Mouse (Mus musculus): ENCODE results near the gene Cgref1. TPM values are rescaled to one million over a fixed set of nuclear protein-coding genes. Genes with fewer than 3 reads are reported as not detected.

Cgref1 gene
- 62.4 and 71.4 TPM in 2 replicates for polyA plus RNA-seq (2014; fragmentation: Nextera tagmentation; extraction: Ambion mirVana)

GRCm38 (mm10) chr5:30944956-30945781 lies at the start of gene Cgref1:
Gene Cgref1 (minus strand): TSS chr5:30945591.
- Histone ChIP-seq H3K9ac (peak within 1 kb of the TSS; percentile 69), H3K36me3 (replicated peaks; ENCODE audit: control insufficient read depth, insufficient read depth) (no peaks in the 10 kb centered on the region), H3K9me3 (ENCODE audit: control insufficient read depth, low read length) (no peaks in the 10 kb centered on the region), H3K4me1 (replicated peaks; ENCODE audit: control insufficient read depth, insufficient read depth, low read length) (peaks cover 8% of the 10 kb centered on the region), H3K4me3 (replicated peaks; ENCODE audit: low read length) (peak within 1 kb of the TSS; percentile 53), H3K27ac (0 out of 2 replicates have a peak within 1 kb of the TSS, but pooled peaks have one; percentile 6), H3K27me3 (ENCODE audit: control insufficient read depth, insufficient read depth, low read length) (no peaks in the 10 kb centered on the region), H3K4me2 (replicated peaks) (peak within 1 kb of the TSS; percentile 76)
- WGBS: 5% methylated on average over 44 of the region's 44 CpGs
- ATAC-seq (ENCODE audit: low FRiP score) (peak; percentile 63), DNase-seq (ENCODE audit: low spot score) (peak; percentile 69)

- ATAC-seq (ENCODE audit: low FRiP score): no peak
- no peaks in the 10 kb centered on the region for H3K4me1 ChIP-seq (replicated peaks; ENCODE audit: control insufficient read depth, insufficient read depth, low read length)
- DNase-seq (ENCODE audit: low spot score): no peak
- 71% methylated on average over 3 of the region's 3 CpGs for WGBS
- H3K4me2 ChIP-seq (replicated peaks): no peak overlapping the region
- H3K9me3 ChIP-seq (ENCODE audit: control insufficient read depth, low read length): no peaks in the 10 kb centered on the region
- H3K9ac ChIP-seq: no peak overlapping the region
- H3K36me3 ChIP-seq (replicated peaks; ENCODE audit: control insufficient read depth, insufficient read depth): no peaks in the 10 kb centered on the region
- no peak overlapping the region for H3K27ac ChIP-seq
- no peak overlapping the region for H3K4me3 ChIP-seq (replicated peaks; ENCODE audit: low read length)
- H3K27me3 ChIP-seq (ENCODE audit: control insufficient read depth, insufficient read depth, low read length): no peaks in the 10 kb centered on the region
Observed at GRCm38 (mm10) chr5:30994074-30994473, 48.7 kb upstream of the Cgref1 start.

GRCm38 (mm10) chr5:30992980-30993676 lies 47.7 kb upstream of the Cgref1 start:
- no peak for DNase-seq (ENCODE audit: low spot score)
- H3K4me2 ChIP-seq (replicated peaks): no peak overlapping the region

GRCm38 (mm10) chr5:30982357-30982756 lies 37.0 kb upstream of the Cgref1 start:
- no peaks in the 10 kb centered on the region for H3K4me1 ChIP-seq (replicated peaks; ENCODE audit: control insufficient read depth, insufficient read depth, low read length)
- 24% methylated on average over 2 of the region's 2 CpGs for WGBS
- H3K4me2 ChIP-seq (replicated peaks): no peak overlapping the region
- no peak overlapping the region for H3K4me3 ChIP-seq (replicated peaks; ENCODE audit: low read length)
- DNase-seq (ENCODE audit: low spot score) (peak; percentile 53), ATAC-seq (ENCODE audit: low FRiP score) (no peak)
- no peak overlapping the region for H3K9ac ChIP-seq
- H3K9me3 ChIP-seq (ENCODE audit: control insufficient read depth, low read length): no peaks in the 10 kb centered on the region
- H3K27me3 ChIP-seq (ENCODE audit: control insufficient read depth, insufficient read depth, low read length): no peaks in the 10 kb centered on the region
- no peaks in the 10 kb centered on the region for H3K36me3 ChIP-seq (replicated peaks; ENCODE audit: control insufficient read depth, insufficient read depth)
- no peak overlapping the region for H3K27ac ChIP-seq

More at GRCm38 (mm10) chr5:30992980-30993676, 47.7 kb upstream of the Cgref1 start:
- Histone ChIP-seq H3K4me1 (replicated peaks; ENCODE audit: control insufficient read depth, insufficient read depth, low read length) (no peaks in the 10 kb centered on the region), H3K4me3 (replicated peaks; ENCODE audit: low read length) (no peak overlapping the region), H3K9ac (no peak overlapping the region), H3K36me3 (replicated peaks; ENCODE audit: control insufficient read depth, insufficient read depth) (no peaks in the 10 kb centered on the region), H3K9me3 (ENCODE audit: control insufficient read depth, low read length) (no peaks in the 10 kb centered on the region), H3K27me3 (ENCODE audit: control insufficient read depth, insufficient read depth, low read length) (no peaks in the 10 kb centered on the region), H3K27ac (no peak overlapping the region)
- ATAC-seq (ENCODE audit: low FRiP score): no peak
- 71% methylated on average over 5 of the region's 5 CpGs for WGBS

- Histone ChIP-seq H3K9me3 (ENCODE audit: control insufficient read depth, low read length) (no peaks in the 10 kb centered on the region), H3K4me1 (replicated peaks; ENCODE audit: control insufficient read depth, insufficient read depth, low read length) (no peaks in the 10 kb centered on the region), H3K4me2 (replicated peaks) (no peak overlapping the region), H3K27ac (no peak overlapping the region), H3K36me3 (replicated peaks; ENCODE audit: control insufficient read depth, insufficient read depth) (no peaks in the 10 kb centered on the region), H3K9ac (no peak overlapping the region), H3K4me3 (replicated peaks; ENCODE audit: low read length) (no peak overlapping the region), H3K27me3 (ENCODE audit: control insufficient read depth, insufficient read depth, low read length) (no peaks in the 10 kb centered on the region)
- 68% methylated on average over 9 of the region's 9 CpGs for WGBS
- DNase-seq (ENCODE audit: low spot score) (no peak), ATAC-seq (ENCODE audit: low FRiP score) (no peak)
Observed at GRCm38 (mm10) chr5:30974870-30975656, 29.7 kb upstream of the Cgref1 start.

- no peak for ATAC-seq (ENCODE audit: low FRiP score)
- H3K27me3 ChIP-seq (ENCODE audit: control insufficient read depth, insufficient read depth, low read length): no peaks in the 10 kb centered on the region
Observed at GRCm38 (mm10) chr5:30969440-30969839, 24.0 kb upstream of the Cgref1 start.

GRCm38 (mm10) chr5:30968416-30968815 lies 23.0 kb upstream of the Cgref1 start, which contains the start of gene Tcf23:
Gene Tcf23 (plus strand): TSS chr5:30968662.
- no peak for ATAC-seq (ENCODE audit: low FRiP score)
- Histone ChIP-seq H3K4me1 (replicated peaks; ENCODE audit: control insufficient read depth, insufficient read depth, low read length) (no peaks in the 10 kb centered on the region), H3K4me2 (replicated peaks) (no peak within 1 kb of the TSS), H3K36me3 (replicated peaks; ENCODE audit: control insufficient read depth, insufficient read depth) (no peaks in the 10 kb centered on the region), H3K9ac (no peak within 1 kb of the TSS), H3K27me3 (ENCODE audit: control insufficient read depth, insufficient read depth, low read length) (no peaks in the 10 kb centered on the region), H3K27ac (no peak within 1 kb of the TSS), H3K4me3 (replicated peaks; ENCODE audit: low read length) (no peak within 1 kb of the TSS), H3K9me3 (ENCODE audit: control insufficient read depth, low read length) (no peaks in the 10 kb centered on the region)
- 81% methylated on average over 8 of the region's 8 CpGs for WGBS
- no peak for DNase-seq (ENCODE audit: low spot score)

More at GRCm38 (mm10) chr5:30969440-30969839, 24.0 kb upstream of the Cgref1 start:
- DNase-seq (ENCODE audit: low spot score): no peak
- Histone ChIP-seq H3K4me1 (replicated peaks; ENCODE audit: control insufficient read depth, insufficient read depth, low read length) (no peaks in the 10 kb centered on the region), H3K4me3 (replicated peaks; ENCODE audit: low read length) (no peak overlapping the region), H3K4me2 (replicated peaks) (no peak overlapping the region), H3K9ac (no peak overlapping the region), H3K36me3 (replicated peaks; ENCODE audit: control insufficient read depth, insufficient read depth) (no peaks in the 10 kb centered on the region), H3K9me3 (ENCODE audit: control insufficient read depth, low read length) (no peaks in the 10 kb centered on the region), H3K27ac (no peak overlapping the region)
- 72% methylated on average over 2 of the region's 2 CpGs for WGBS

GRCm38 (mm10) chr5:30966189-30966588 lies 20.8 kb upstream of the Cgref1 start:
- H3K27me3 ChIP-seq (ENCODE audit: control insufficient read depth, insufficient read depth, low read length): no peaks in the 10 kb centered on the region
- H3K9ac ChIP-seq: no peak overlapping the region
- no peak overlapping the region for H3K4me2 ChIP-seq (replicated peaks)
- H3K4me3 ChIP-seq (replicated peaks; ENCODE audit: low read length): no peak overlapping the region
- no peaks in the 10 kb centered on the region for H3K9me3 ChIP-seq (ENCODE audit: control insufficient read depth, low read length)
- 90% methylated on average over 4 of the region's 4 CpGs for whole genome bisulfite sequencing
- H3K4me1 ChIP-seq (replicated peaks; ENCODE audit: control insufficient read depth, insufficient read depth, low read length): no peaks in the 10 kb centered on the region
- ATAC-seq (ENCODE audit: low FRiP score) (no peak), DNase-seq (ENCODE audit: low spot score) (no peak)
- no peak overlapping the region for H3K27ac ChIP-seq
- no peaks in the 10 kb centered on the region for H3K36me3 ChIP-seq (replicated peaks; ENCODE audit: control insufficient read depth, insufficient read depth)

- H3K9me3 ChIP-seq (ENCODE audit: control insufficient read depth, low read length): no peaks in the 10 kb centered on the region
- H3K4me3 ChIP-seq (replicated peaks; ENCODE audit: low read length): no peak overlapping the region
- DNase-seq (ENCODE audit: low spot score) (no peak), ATAC-seq (ENCODE audit: low FRiP score) (no peak)
- no peak overlapping the region for H3K4me2 ChIP-seq (replicated peaks)
- H3K36me3 ChIP-seq (replicated peaks; ENCODE audit: control insufficient read depth, insufficient read depth): 0 out of 2 replicates have a peak, but pooled peaks cover under 1% of the 10 kb centered on the region
- peaks cover 6% of the 10 kb centered on the region for H3K4me1 ChIP-seq (replicated peaks; ENCODE audit: control insufficient read depth, insufficient read depth, low read length)
- no peak overlapping the region for H3K9ac ChIP-seq
- 50% methylated on average over 3 of the region's 3 CpGs for WGBS
- H3K27ac ChIP-seq: no peak overlapping the region
- H3K27me3 ChIP-seq (ENCODE audit: control insufficient read depth, insufficient read depth, low read length): no peaks in the 10 kb centered on the region
Observed at GRCm38 (mm10) chr5:30963916-30964315, 18.5 kb upstream of the Cgref1 start.

Measured in hindbrain, embryonic 14.5 days (tissue).